8 mouse cellular contexts compared by ENCODE assay signal in genomic region chr19:8819596-8820423, GRCm38 (mm10). TPM values are rescaled to one million over a fixed set of nuclear protein-coding genes. Genes with fewer than 3 reads are reported as not detected.
DNase-seq lines count a peak whose midpoint lies in the region; ATAC-seq and TF ChIP-seq lines count a peak whose summit lies in the region.

Hnrnpul2 (plus strand) TSS chr19:8820010.

- peak within 1 kb of the TSS; percentile 90 for H3K4me2 ChIP-seq in embryonic facial prominence, embryonic 15.5 days (replicated peaks)
- H3K4me2 ChIP-seq in limb, embryonic 14.5 days (replicated peaks; ENCODE audit: low read depth, low read length, severe bottlenecking): peak within 1 kb of the TSS; percentile 87
- peak within 1 kb of the TSS; percentile 89 for H3K4me2 ChIP-seq in midbrain, postnatal 0 days (ENCODE audit: low read depth, low read length, poor library complexity, severe bottlenecking)

- peak within 1 kb of the TSS; percentile 95 for H3K9ac ChIP-seq in embryonic facial prominence, embryonic 15.5 days
- H3K9ac ChIP-seq in limb, embryonic 14.5 days (ENCODE audit: low read depth, low read length, severe bottlenecking): peak within 1 kb of the TSS; percentile 94
- H3K9ac ChIP-seq in midbrain, postnatal 0 days (replicated peaks; ENCODE audit: low read length, poor library complexity, severe bottlenecking): peak within 1 kb of the TSS; percentile 98

- H3K36me3 ChIP-seq in embryonic facial prominence, embryonic 15.5 days: peaks cover 42% of the 10 kb centered on the region
- peaks cover 41% of the 10 kb centered on the region for H3K36me3 ChIP-seq in limb, embryonic 14.5 days (ENCODE audit: control insufficient read depth, insufficient read depth, low read length)
- H3K36me3 ChIP-seq in midbrain, postnatal 0 days (ENCODE audit: insufficient read depth, low read length): peaks cover 15% of the 10 kb centered on the region

- under 1% methylated on average over 83 of the region's 83 CpGs for WGBS in bone marrow, adult 2 months
- under 1% methylated on average over 81 of the region's 83 CpGs for WGBS in embryonic facial prominence, embryonic 15.5 days
- under 1% methylated on average over 81 of the region's 83 CpGs for WGBS in limb, embryonic 14.5 days
- WGBS in midbrain, postnatal 0 days: under 1% methylated on average over 79 of the region's 83 CpGs

- no peaks in the 10 kb centered on the region for H3K9me3 ChIP-seq in embryonic facial prominence, embryonic 15.5 days (replicated peaks)
- H3K9me3 ChIP-seq in limb, embryonic 14.5 days (ENCODE audit: control insufficient read depth, low read length): no peaks in the 10 kb centered on the region
- H3K9me3 ChIP-seq in midbrain, postnatal 0 days (ENCODE audit: low read length): no peaks in the 10 kb centered on the region

- 0 out of 2 replicates have a peak, but pooled peaks have one; percentile 8 for TF ChIP-seq CTCF in bone marrow, adult 2 months (IDR thresholded peaks at IDR 0.05; ENCODE audit: control insufficient read depth, insufficient read depth, low read length)
- TF ChIP-seq CTCF in midbrain, postnatal 0 days (IDR thresholded peaks at IDR 0.05): 0 out of 2 replicates have a peak, but pooled peaks have one; percentile 6

- no peaks in the 10 kb centered on the region for H3K27me3 ChIP-seq in embryonic facial prominence, embryonic 15.5 days
- H3K27me3 ChIP-seq in limb, embryonic 14.5 days (ENCODE audit: control insufficient read depth, insufficient read depth, low read length): no peaks in the 10 kb centered on the region
- no peaks in the 10 kb centered on the region for H3K27me3 ChIP-seq in midbrain, postnatal 0 days (ENCODE audit: insufficient read depth, low read length)

- peak; percentile 96 for ATAC-seq in embryonic facial prominence, embryonic 15.5 days (ENCODE audit: insufficient number of reproducible peaks, low FRiP score, low TSS enrichment, low read depth)
- peak; percentile 93 for ATAC-seq in limb, embryonic 14.5 days (ENCODE audit: low FRiP score, low read depth)
- ATAC-seq in midbrain, postnatal 0 days (ENCODE audit: low FRiP score): peak; percentile 96

- peak; percentile 99 for TF ChIP-seq POLR2A in bone marrow, adult 2 months (IDR thresholded peaks at IDR 0.05; ENCODE audit: borderline replicate concordance, control insufficient read depth, low read depth, low read length)
- peak; percentile 93; the same call in 1 of the 2 replicates for TF ChIP-seq POLR2A in limb, embryonic 14.5 days (IDR thresholded peaks at IDR 0.05; ENCODE audit: borderline replicate concordance, extremely low read depth, insufficient read depth, insufficient read length)

- peak; percentile 99 for DNase-seq in 3T3-L1 (ENCODE audit: low read depth, low spot score)
- peak; percentile 98 for DNase-seq in heart, adult 8-10 months (ENCODE audit: low spot score)
- DNase-seq in kidney, adult 9 months: peak; percentile 99
- peak; percentile 99 for DNase-seq in limb, embryonic 14.5 days (ENCODE audit: low spot score)
- peak; percentile 100 for DNase-seq in midbrain, postnatal 0 days (ENCODE audit: low spot score)
- peak; percentile 93 to 94 for DNase-seq in spleen, postnatal 14 days (ENCODE audit: low spot score in 2 of 2)

- peak within 1 kb of the TSS; percentile 98 for H3K27ac ChIP-seq in bone marrow, adult 2 months (ENCODE audit: control insufficient read depth, insufficient read depth, low read depth, low read length, poor library complexity)
- peak within 1 kb of the TSS; percentile 100 for H3K27ac ChIP-seq in embryonic facial prominence, embryonic 15.5 days (replicated peaks)
- H3K27ac ChIP-seq in limb, embryonic 14.5 days (replicated peaks; ENCODE audit: low read depth, low read length): peak within 1 kb of the TSS; percentile 96
- peak within 1 kb of the TSS; percentile 98 for H3K27ac ChIP-seq in midbrain, postnatal 0 days (ENCODE audit: low read depth, low read length)

- peak within 1 kb of the TSS; percentile 98 for H3K4me3 ChIP-seq in bone marrow, adult 2 months (replicated peaks; ENCODE audit: control insufficient read depth, low read depth, low read length)
- peak within 1 kb of the TSS; percentile 99 for H3K4me3 ChIP-seq in embryonic facial prominence, embryonic 15.5 days (replicated peaks)
- peak within 1 kb of the TSS; percentile 100 for H3K4me3 ChIP-seq in limb, embryonic 14.5 days (replicated peaks; ENCODE audit: low read length)
- peak within 1 kb of the TSS; percentile 97 for H3K4me3 ChIP-seq in midbrain, postnatal 0 days (ENCODE audit: low read depth, low read length)

- H3K4me1 ChIP-seq in bone marrow, adult 2 months (ENCODE audit: control insufficient read depth, insufficient read depth, low read length): peaks cover 1% of the 10 kb centered on the region; the same call in 1 of the 2 replicates
- peaks cover 41% of the 10 kb centered on the region for H3K4me1 ChIP-seq in embryonic facial prominence, embryonic 15.5 days
- peaks cover 38% of the 10 kb centered on the region for H3K4me1 ChIP-seq in limb, embryonic 14.5 days (ENCODE audit: control insufficient read depth, insufficient read depth, low read length)
- H3K4me1 ChIP-seq in midbrain, postnatal 0 days (ENCODE audit: insufficient read depth, low read length): peaks cover 21% of the 10 kb centered on the region

RNA-seq across cellular contexts. Expression of gene Hnrnpul2, which starts in this region (rescaled TPM):
- polyA plus RNA-seq in bone marrow, adult 2 months (2011; ENCODE audit: insufficient read depth, insufficient read length, low replicate concordance, missing spikeins): 62.2 and 84.9 TPM in 2 replicates
- 6.0 and 7.1 TPM in 2 replicates for polyA plus RNA-seq in embryonic facial prominence, embryonic 15.5 days (2015; fragmentation: Nextera tagmentation; extraction: Ambion mirVana)
- 10 to 100 TPM; 46.0 to 48.9 (median 46.9) TPM for total RNA-seq in heart, adult 8-10 months (2022)
- polyA plus RNA-seq in limb, embryonic 14.5 days (2012; rRNA removed): 59.4 and 88.6 TPM in 2 replicates
- polyA plus RNA-seq in limb, embryonic 14.5 days (2014; fragmentation: Nextera tagmentation; extraction: Ambion mirVana): 9.5 and 9.6 TPM in 2 replicates
- 25.9 and 36.2 TPM in 2 replicates for total RNA-seq in midbrain, postnatal 0 days (2014; rRNA removed)
- polyA plus RNA-seq in midbrain, postnatal 0 days (2015; fragmentation: Nextera tagmentation; extraction: Ambion mirVana): 4.6 and 5.5 TPM in 2 replicates

Comparison
In these comparisons a context has a peak if more than half of its experiments do, and no peak if none do; other contexts are left out.
1. Peak in every context shown above with its lines: DNase-seq, ATAC-seq, H3K4me3 ChIP-seq and H3K27ac ChIP-seq.